Mouse (Mus musculus): ENCODE measurements around the gene Hist1h2ad. TPM values are rescaled to one million over a fixed set of nuclear protein-coding genes. Genes with fewer than 3 reads are reported as not detected.
"Not testable (repeated sequence)": the region's sequence is repeated elsewhere in the genome, so short reads cannot be mapped to it uniquely, and the experiment has no call there.

Gene Hist1h2ad
- polyA plus RNA-seq, 1 experiment from 2014 or later: 1.6 TPM

DNA sequence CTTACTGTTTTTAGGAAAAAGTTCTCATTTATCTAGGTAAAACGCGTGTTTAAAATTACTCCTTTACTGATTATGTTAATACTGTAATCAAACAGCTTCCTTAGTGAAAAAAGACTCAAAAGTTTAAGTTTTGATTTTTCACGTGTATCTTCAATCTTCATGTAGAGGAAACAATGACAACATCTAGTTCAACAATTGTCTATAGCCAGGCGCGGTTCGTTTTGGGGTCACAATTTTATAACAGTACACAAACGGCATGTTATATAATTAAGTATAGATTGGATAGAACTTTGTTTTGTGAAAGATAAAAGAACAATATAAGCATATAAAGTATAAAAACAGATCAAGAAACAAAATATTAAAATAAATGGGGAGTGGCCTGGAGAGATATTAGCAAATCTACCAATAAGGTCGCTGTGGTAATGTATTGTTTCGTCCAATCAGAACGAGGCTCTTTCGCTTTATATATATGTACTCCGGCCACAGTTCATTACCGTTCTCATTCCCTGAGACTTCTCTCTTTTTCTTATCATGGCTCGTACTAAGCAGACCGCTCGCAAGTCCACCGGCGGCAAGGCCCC is 1.2 kb downstream of the Hist1h2ad start, which contains the start of gene Hist1h3d:
Hist1h3d (plus strand) TSS at position 493 of the 581 bp plus-strand sequence.
- peak within 1 kb of the TSS; percentile 75 for H3K4me2 ChIP-seq
- H3K9ac ChIP-seq: peak within 1 kb of the TSS; percentile 55
- 0% methylated on average over 18 of the region's 18 CpGs for WGBS
- H3K27ac ChIP-seq: peak within 1 kb of the TSS; percentile 80
- no peaks in the 10 kb centered on the region for H3K36me3 ChIP-seq (replicated peaks)
- peak; percentile 51 for ATAC-seq (replicated peaks)
- peak within 1 kb of the TSS; percentile 41 for H3K4me3 ChIP-seq
- no peaks in the 10 kb centered on the region for H3K9me3 ChIP-seq
- no peaks in the 10 kb centered on the region for H3K27me3 ChIP-seq (replicated peaks)
- peaks cover 37% of the 10 kb centered on the region for H3K4me1 ChIP-seq

DNA sequence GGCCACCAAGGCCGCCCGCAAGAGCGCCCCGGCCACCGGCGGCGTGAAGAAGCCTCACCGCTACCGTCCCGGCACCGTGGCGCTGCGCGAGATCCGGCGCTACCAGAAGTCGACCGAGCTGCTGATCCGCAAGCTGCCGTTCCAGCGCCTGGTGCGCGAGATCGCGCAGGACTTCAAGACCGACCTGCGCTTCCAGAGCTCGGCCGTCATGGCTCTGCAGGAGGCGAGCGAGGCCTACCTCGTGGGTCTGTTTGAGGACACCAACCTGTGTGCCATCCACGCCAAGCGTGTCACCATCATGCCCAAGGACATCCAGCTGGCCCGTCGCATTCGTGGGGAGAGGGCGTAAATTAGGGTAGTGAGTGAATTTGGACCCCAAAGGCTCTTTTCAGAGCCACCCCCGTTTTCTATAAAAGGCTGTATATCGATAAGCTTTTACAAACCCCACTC is 1.7 kb downstream of the Hist1h2ad start:
- Histone ChIP-seq H3K4me3 (peak overlapping the region; percentile 41), H3K4me1 (peaks cover 40% of the 10 kb centered on the region), H3K27ac (peak overlapping the region; percentile 78), H3K4me2 (peak overlapping the region; percentile 75), H3K9ac (peak overlapping the region; percentile 55)
- not testable (repeated sequence) for H3K36me3 ChIP-seq (replicated peaks); H3K27me3 ChIP-seq (replicated peaks); ATAC-seq (replicated peaks); H3K9me3 ChIP-seq
- WGBS: under 1% methylated on average over 11 of the region's 40 CpGs

DNA sequence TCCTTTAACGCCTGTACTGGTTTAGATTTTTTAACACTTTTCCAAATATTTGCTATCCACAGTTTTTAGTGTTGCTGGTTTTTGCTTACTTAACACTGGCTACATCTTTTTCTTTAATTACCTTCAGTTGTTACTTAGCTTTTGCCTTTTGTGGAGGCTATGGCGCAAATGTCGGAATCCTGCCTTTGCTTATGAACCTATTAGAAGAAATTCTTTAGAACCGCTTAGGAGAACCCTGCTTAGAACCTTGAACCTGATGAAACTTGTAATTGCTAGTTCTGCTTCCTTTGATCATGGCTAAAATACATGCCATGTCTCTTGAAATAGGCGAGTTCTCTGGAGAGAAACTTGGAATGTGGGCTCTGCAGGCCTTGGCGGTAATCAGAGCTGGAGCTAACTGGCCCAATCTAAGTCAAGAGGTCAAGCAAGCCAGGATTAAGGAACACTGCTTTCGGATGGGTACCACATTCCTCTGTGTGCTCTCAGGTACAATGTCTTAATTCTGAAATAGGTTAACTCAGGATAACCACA is 2.2 kb downstream of the Hist1h2ad start:
- Histone ChIP-seq H3K4me2 (peak overlapping the region; percentile 75), H3K9me3 (no peaks in the 10 kb centered on the region), H3K27me3 (replicated peaks) (no peaks in the 10 kb centered on the region), H3K4me3 (peak overlapping the region; percentile 41), H3K9ac (peak overlapping the region; percentile 55), H3K36me3 (replicated peaks) (no peaks in the 10 kb centered on the region), H3K4me1 (peaks cover 42% of the 10 kb centered on the region), H3K27ac (peak overlapping the region; percentile 73; the same call in 1 of the 2 replicates)
- no peak for ATAC-seq (replicated peaks)
- 5% methylated on average over 7 of the region's 7 CpGs for WGBS

DNA sequence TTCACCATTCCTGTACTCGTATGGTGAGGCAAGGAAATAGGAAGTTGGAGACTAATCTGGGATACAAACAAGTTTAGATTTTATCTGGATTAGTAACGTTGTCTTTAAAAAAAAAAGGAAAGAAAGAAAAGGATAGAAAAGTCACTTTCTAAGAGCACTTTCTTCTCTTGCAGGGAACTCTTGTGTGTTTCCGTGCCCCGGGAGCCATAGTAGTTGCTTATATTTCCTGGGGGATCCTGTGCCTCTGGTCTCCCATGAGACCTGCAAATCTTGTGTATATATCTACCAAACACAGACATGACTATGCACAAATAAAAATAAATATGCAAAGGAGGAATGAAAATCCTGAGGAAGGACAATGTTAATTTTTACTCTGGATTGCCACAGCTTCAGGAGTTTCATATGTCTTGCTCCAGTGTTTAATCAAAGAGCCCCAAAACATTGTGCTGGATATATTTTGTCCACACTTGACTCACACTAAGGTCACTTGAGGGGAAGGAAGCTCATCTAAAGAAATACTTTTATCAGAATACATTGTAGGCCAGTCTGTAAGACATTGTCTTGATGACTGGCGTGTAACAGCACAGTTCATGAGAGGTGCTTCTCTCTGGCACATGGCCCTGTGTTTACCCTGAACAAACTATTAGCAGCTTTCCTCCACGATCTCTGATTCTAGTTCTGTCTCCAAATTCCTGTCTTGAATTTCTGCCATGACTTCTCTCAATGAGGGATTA is 2.9 kb downstream of the Hist1h2ad start:
- Histone ChIP-seq H3K4me2 (peak overlapping the region; percentile 75), H3K27ac (no peak overlapping the region), H3K9ac (0 out of 2 replicates have a peak overlapping the region, but pooled peaks have one; percentile 55), H3K9me3 (no peaks in the 10 kb centered on the region), H3K4me3 (peak overlapping the region; percentile 41), H3K27me3 (replicated peaks) (no peaks in the 10 kb centered on the region), H3K4me1 (peaks cover 42% of the 10 kb centered on the region), H3K36me3 (replicated peaks) (no peaks in the 10 kb centered on the region)
- ATAC-seq (replicated peaks): no peak
- WGBS: 47% methylated on average over 6 of the region's 6 CpGs

DNA sequence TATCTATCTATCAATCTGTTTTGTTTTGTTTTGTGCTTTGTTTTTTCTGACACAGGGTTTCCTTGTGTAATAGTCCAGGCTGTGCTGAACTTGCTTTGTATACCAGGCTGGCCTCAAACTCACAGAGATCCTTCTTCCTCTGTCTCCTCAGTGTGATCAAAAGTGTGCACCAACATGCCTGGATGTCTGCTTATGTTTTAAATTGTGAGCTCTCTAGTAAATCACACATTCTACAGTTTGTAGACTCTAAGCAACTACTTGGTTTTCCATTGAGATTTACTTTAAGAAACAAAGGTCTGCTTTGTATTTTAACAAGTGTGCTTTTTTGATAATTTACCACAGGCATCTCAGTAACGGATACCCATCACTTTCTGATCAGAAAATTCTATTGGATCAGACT is 3.7 kb downstream of the Hist1h2ad start:
- 97% methylated on average over 1 of the region's 1 CpGs for WGBS
- no peak for ATAC-seq (replicated peaks)

DNA sequence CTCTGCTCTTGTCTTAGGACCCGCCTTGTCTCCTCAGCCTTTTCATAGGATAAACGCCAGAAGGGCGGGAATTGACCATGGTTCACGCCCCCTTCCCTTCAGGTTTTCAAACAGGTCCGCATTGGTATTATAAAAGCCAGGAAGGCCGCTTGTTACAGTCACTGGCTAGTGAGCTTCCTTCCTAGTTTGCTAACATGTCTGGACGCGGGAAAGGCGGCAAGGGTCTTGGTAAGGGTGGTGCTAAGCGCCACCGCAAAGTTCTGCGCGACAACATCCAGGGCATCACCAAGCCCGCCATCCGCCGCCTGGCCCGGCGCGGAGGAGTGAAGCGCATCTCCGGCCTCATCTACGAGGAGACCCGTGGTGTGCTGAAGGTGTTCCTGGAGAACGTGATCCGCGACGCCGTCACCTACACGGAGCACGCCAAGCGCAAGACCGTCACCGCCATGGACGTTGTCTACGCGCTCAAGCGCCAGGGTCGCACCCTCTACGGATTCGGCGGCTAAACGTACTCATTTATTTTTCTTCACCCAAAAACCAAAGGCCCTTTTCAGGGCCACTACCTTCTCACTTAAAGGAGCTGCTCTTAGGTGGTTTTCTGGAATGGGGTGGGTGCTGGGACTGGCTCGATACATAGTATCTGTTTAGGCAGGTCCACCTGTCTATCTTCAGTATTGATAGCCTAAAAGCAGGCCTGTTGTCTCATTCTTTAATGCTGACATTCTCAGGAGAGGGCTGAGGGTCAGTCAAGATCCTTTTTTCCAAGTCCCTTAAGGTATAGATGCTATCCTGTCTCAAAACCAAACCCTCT is 7.4 kb downstream of the Hist1h2ad start, which contains the start of gene Hist1h4d:
Hist1h4d (plus strand) TSS at position 191 of the 811 bp plus-strand sequence.
- H3K9me3 ChIP-seq: no peaks in the 10 kb centered on the region
- peak within 1 kb of the TSS; percentile 48 for H3K4me3 ChIP-seq
- peak within 1 kb of the TSS; percentile 53 for H3K9ac ChIP-seq
- under 1% methylated on average over 43 of the region's 43 CpGs for WGBS
- H3K27ac ChIP-seq: peak within 1 kb of the TSS; percentile 81
- peak within 1 kb of the TSS; percentile 85 for H3K4me2 ChIP-seq
- peak; percentile 92 for ATAC-seq (replicated peaks)
- H3K27me3 ChIP-seq (replicated peaks): no peaks in the 10 kb centered on the region
- no peaks in the 10 kb centered on the region for H3K36me3 ChIP-seq (replicated peaks)
- peaks cover 45% of the 10 kb centered on the region for H3K4me1 ChIP-seq

More for the DNA sequence above, 3.7 kb downstream of the Hist1h2ad start:
- Histone ChIP-seq H3K27me3 (replicated peaks) (no peaks in the 10 kb centered on the region), H3K36me3 (replicated peaks) (no peaks in the 10 kb centered on the region), H3K27ac (no peak overlapping the region), H3K9me3 (no peaks in the 10 kb centered on the region), H3K4me3 (no peak overlapping the region), H3K4me2 (no peak overlapping the region), H3K4me1 (peaks cover 42% of the 10 kb centered on the region), H3K9ac (no peak overlapping the region)

DNA sequence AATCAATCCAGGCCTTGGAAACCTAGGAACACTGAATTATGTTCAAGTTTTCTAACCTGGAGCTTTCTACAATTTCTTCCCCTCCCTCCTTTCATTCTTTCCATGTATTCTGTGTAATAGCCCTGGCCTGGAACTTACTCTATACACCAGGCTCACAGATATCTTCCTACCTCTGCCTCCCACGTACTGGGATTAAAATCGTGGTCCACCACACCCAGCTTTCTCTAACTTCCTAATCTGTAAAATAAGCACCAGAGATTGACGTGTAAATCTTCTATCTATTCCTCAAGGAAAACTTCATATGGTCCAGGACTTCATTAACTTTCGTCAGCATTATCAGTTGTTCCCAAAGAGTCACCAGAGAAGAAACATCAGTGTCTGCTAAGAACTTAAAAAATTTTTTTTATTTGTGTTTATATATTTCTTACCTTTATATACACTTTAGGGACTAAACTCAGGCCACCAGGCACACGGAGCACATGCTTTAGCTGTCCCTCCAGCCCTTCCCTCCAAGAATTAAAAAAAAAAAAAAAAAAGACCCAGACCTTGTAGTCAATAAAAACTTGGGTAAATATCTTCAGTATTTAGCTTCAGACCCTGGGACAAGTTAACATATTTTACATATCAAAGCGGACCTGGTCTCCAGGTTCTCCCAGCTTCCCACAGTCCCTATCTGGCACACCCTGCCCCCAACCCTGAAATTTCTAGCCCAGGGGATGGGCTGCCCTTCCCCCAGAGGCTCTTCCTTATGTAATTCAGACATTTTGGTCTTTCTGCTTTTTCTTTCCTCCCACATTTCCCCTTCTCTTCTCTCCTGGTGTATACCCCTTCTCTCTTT is 8.3 kb downstream of the Hist1h2ad start:
- Histone ChIP-seq H3K36me3 (replicated peaks) (no peaks in the 10 kb centered on the region), H3K4me2 (peak overlapping the region; percentile 85), H3K27me3 (replicated peaks) (no peaks in the 10 kb centered on the region), H3K4me3 (peak overlapping the region; percentile 48), H3K9ac (peak overlapping the region; percentile 53), H3K4me1 (peaks cover 42% of the 10 kb centered on the region), H3K27ac (peak overlapping the region; percentile 81), H3K9me3 (no peaks in the 10 kb centered on the region)
- no peak for ATAC-seq (replicated peaks)
- 5% methylated on average over 6 of the region's 6 CpGs for WGBS

DNA sequence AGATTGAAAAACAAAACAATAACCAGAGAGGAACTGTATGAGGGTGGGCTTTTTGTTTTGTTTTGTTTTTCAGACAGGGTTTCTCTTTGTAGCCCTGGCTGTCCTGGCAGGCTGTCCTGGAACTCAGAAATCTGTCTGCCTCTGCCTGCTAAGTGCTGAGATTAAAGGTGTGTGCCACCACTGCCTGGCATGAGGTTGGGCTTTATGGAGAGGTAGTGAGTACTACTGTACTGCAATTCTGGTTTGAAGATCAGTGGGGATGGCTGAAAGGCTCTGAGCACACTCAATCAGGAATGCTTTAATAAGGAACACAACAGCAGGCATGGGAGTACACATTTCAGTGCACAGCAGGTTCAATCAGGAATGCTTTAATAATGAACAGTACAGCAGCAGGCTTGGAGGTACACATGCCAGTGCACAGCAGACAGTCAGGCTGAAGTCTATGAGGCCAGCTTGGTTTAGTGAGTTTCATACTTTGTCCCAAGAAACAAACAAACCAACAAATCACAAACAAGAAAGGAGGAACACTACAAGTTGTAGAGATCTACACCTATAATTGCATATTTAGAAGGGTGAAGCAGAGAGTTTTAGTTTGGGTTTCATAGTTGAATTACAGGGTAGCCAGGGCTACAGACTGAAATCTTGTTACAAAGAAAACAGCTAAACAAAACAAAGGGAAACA is 9.3 kb downstream of the Hist1h2ad start:
- Histone ChIP-seq H3K27me3 (replicated peaks) (no peaks in the 10 kb centered on the region), H3K36me3 (replicated peaks) (no peaks in the 10 kb centered on the region), H3K9me3 (no peaks in the 10 kb centered on the region), H3K4me1 (peaks cover 42% of the 10 kb centered on the region), H3K9ac (no peak overlapping the region), H3K4me2 (no peak overlapping the region), H3K27ac (no peak overlapping the region), H3K4me3 (no peak overlapping the region)
- ATAC-seq (replicated peaks): no peak

DNA sequence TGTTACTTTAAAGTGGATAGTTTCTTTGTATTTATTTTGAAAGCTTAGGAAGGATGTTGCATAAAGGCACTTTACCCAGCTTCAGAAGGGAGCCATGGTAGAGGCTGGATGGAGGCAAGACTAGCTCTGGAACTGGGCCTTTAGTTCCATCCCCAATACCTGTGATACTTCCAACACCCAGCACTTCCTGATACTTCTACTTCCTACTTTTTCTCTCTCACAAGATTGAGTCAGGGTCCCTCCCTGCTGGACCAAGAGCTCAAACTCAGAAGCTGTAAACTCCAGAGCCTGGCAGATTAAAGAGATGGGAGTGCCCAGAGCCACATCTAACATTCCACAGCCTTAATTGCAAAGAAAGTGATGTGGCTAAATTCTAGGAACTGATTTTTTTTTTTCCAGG is 10.2 kb downstream of the Hist1h2ad start:
- no peaks in the 10 kb centered on the region for H3K36me3 ChIP-seq (replicated peaks)
- H3K9ac ChIP-seq: peak overlapping the region; percentile 65; the same call in 1 of the 2 replicates
- no peak for ATAC-seq (replicated peaks)

DNA sequence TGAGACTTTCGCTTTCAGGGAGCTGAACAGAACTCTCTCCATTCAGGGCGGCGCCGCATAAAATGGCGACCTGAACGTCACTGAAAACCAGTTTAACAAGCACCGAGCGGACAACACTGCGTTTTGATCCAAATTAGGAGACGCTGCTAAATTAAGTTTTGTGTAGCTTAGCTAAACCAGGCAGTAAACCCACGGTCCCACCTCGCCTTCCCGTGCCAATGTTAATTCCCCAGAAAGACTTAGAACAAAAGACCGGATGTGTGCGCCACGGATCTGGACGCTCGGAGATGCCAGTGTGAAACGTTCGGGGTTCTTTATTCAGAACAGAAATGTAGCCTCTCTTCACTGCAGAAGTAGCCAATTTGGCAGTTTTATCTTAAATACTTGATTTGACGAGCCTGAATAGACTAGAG is 10.9 kb downstream of the Hist1h2ad start:
- peak; percentile 15; the same call in 1 of the 2 replicates for ATAC-seq (replicated peaks)

More for the DNA sequence above, 10.2 kb downstream of the Hist1h2ad start:
- Histone ChIP-seq H3K27me3 (replicated peaks) (no peaks in the 10 kb centered on the region), H3K27ac (peak overlapping the region; percentile 93), H3K4me1 (peaks cover 42% of the 10 kb centered on the region), H3K9me3 (no peaks in the 10 kb centered on the region), H3K4me3 (peak overlapping the region; percentile 52; the same call in 1 of the 2 replicates), H3K4me2 (peak overlapping the region; percentile 84)

More for the DNA sequence above, 10.9 kb downstream of the Hist1h2ad start:
- Histone ChIP-seq H3K9ac (peak overlapping the region; percentile 65), H3K36me3 (replicated peaks) (no peaks in the 10 kb centered on the region), H3K27ac (peak overlapping the region; percentile 93), H3K27me3 (replicated peaks) (no peaks in the 10 kb centered on the region), H3K9me3 (no peaks in the 10 kb centered on the region), H3K4me2 (peak overlapping the region; percentile 84), H3K4me3 (peak overlapping the region; percentile 52), H3K4me1 (peaks cover 42% of the 10 kb centered on the region)
- under 1% methylated on average over 21 of the region's 21 CpGs for WGBS

All from midbrain, embryonic 15.5 days (tissue).